Mouse (Mus musculus): Measurements from ENCODE around the gene Stat2. TPM values are rescaled to one million over a fixed set of nuclear protein-coding genes. Genes with fewer than 3 reads are reported as not detected.
A peak's percentile ranks its signal among the peaks of the same experiment; 100 is the strongest.
"Not testable (repeated sequence)": the region's sequence is repeated elsewhere in the genome, so short reads cannot be mapped to it uniquely, and the experiment has no call there.

Gene Stat2
- polyA plus RNA-seq, 1 experiment from 2014 or later: 10.0 TPM

DNA sequence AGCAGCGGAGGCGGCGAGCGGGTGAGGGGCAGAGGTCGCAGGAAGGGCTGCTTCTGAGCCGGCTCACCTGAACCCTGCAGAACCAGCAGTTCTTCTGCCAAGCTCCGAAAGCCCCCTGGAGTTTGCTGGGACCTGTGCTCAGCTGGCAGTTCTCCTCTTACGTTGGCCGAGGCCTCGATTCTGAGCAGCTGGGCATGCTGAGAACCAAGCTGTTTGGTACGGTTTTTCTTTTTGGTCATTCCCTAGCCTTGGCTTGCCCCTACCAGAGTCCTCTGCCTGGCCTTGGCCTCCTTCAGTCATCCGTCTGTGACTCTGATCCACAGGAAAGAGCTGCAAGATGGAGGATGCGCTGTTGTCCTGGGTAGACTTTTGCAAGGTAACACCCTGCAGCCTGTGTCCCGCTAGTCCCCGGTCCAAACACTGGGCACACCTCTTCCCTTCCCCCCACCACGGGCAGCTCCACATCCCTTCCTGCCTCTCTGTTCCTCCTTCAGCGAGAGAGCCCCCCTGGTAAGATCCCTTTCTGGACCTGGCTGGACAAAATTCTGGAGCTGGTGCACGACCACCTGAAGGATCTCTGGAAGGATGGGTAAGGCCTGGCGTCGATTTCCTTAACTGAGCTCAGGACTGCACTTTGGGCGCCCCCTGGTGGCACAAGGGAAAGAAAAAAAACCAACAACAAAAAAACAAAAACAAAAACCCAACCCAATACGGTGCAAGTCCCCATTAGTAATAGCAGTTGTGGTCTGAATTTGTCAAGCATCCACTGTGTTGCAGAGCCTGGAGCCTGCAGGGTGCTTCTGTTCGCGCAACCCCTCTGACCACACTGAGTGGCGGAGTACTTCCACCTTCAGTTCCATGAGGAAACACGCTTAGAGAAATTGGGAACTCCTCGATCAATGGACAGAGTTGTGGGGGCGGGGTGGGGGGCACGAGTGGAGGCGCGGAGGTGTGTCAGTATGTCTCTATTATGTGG is 13.5 kb downstream of the Stat2 start:
- Histone ChIP-seq H3K36me3 (ENCODE audit: control insufficient read depth, insufficient read depth, low read length) (peaks cover 80% of the 10 kb centered on the region), H3K9ac (ENCODE audit: low read length) (no peak overlapping the region), H3K9me3 (ENCODE audit: control insufficient read depth, low read length) (no peaks in the 10 kb centered on the region), H3K4me2 (ENCODE audit: low read length) (no peak overlapping the region), H3K27ac (replicated peaks in 1 of 2; ENCODE audit: control insufficient read depth in 1 of 2, insufficient read depth in 1 of 2, low read depth in 2 of 2, low read length in 2 of 2) (no peak overlapping the region), H3K4me3 (ENCODE audit: control insufficient read depth in 1 of 2, insufficient read depth in 1 of 2, low read depth in 1 of 2, low read length in 2 of 2) (no peak overlapping the region), H3K4me1 (ENCODE audit: control insufficient read depth in 2 of 2, insufficient read depth in 2 of 2, low read length in 2 of 2) (no peaks in the 10 kb centered on the region), H3K27me3 (ENCODE audit: control insufficient read depth, insufficient read depth, low read length) (no peaks in the 10 kb centered on the region)
- ATAC-seq (ENCODE audit: insufficient number of reproducible peaks, insufficient read depth, low FRiP score, low read depth): no peak
- WGBS: 62% methylated on average over 31 of the region's 31 CpGs

- H3K36me3 ChIP-seq (ENCODE audit: control insufficient read depth, insufficient read depth, low read length): peaks cover 54% of the 10 kb centered on the region
- ATAC-seq (ENCODE audit: insufficient number of reproducible peaks, insufficient read depth, low FRiP score, low read depth); H3K9ac ChIP-seq (ENCODE audit: low read length); H3K4me3 ChIP-seq (ENCODE audit: control insufficient read depth in 1 of 2, insufficient read depth in 1 of 2, low read depth in 1 of 2, low read length in 2 of 2); H3K4me1 ChIP-seq (ENCODE audit: control insufficient read depth in 2 of 2, insufficient read depth in 2 of 2, low read length in 2 of 2); H3K27ac ChIP-seq (replicated peaks in 1 of 2; ENCODE audit: control insufficient read depth in 1 of 2, insufficient read depth in 1 of 2, low read depth in 2 of 2, low read length in 2 of 2); H3K27me3 ChIP-seq (ENCODE audit: control insufficient read depth, insufficient read depth, low read length); H3K4me2 ChIP-seq (ENCODE audit: low read length); H3K9me3 ChIP-seq (ENCODE audit: control insufficient read depth, low read length): not testable (repeated sequence)
- WGBS: 62% methylated on average over 1 of the region's 1 CpGs
These were observed 20.2 kb downstream of the Stat2 start for GRCm38 (mm10) chr10:128290594-128290993.

DNA sequence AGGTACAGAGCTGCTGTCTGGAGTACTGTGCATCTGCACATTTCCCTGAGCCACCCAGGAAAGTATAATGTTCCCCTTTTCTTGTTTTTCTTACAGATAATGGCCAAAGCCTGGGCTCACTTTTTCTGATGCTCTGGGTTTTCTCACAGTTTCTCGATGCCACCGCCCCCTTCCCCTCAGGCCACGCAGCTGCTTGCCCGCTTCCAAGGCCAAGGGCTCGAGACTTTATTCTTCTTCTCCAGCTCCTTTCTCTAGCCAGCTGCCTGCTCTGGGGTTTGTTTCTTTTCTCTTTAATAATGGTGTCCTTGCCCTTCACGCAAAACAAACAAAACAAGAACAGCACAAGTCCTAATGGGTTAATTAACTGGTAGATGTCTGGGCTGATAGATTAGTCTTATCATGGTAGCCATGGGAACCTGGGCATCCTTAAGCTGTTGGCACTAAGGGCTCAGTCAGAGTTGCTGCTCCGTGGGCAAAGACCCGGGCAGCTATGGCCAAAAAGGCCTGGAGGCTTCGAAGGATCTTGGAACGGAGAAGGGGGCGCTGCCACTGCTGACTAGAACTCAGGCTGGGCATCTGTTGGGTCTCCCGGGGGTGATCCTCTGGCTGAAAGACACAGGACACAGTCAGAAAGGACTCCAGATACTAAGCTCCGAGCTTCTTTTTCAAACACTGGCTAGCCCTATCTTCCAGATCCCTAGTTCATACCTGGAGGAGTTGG is 26.2 kb downstream of the Stat2 start:
- Histone ChIP-seq H3K27ac (replicated peaks in 1 of 2; ENCODE audit: control insufficient read depth in 1 of 2, insufficient read depth in 1 of 2, low read depth in 2 of 2, low read length in 2 of 2) (no peak overlapping the region), H3K4me1 (ENCODE audit: control insufficient read depth in 2 of 2, insufficient read depth in 2 of 2, low read length in 2 of 2) (peaks cover 20 to 22% of the 10 kb centered on the region in 2 experiments), H3K9ac (ENCODE audit: low read length) (no peak overlapping the region; the same call in 1 of the 2 replicates), H3K4me3 (ENCODE audit: control insufficient read depth in 1 of 2, insufficient read depth in 1 of 2, low read depth in 1 of 2, low read length in 2 of 2) (no peak overlapping the region), H3K9me3 (ENCODE audit: control insufficient read depth, low read length) (no peaks in the 10 kb centered on the region), H3K27me3 (ENCODE audit: control insufficient read depth, insufficient read depth, low read length) (no peaks in the 10 kb centered on the region), H3K36me3 (ENCODE audit: control insufficient read depth, insufficient read depth, low read length) (peaks cover 15% of the 10 kb centered on the region), H3K4me2 (ENCODE audit: low read length) (peak overlapping the region; percentile 48)
- ATAC-seq (ENCODE audit: insufficient number of reproducible peaks, insufficient read depth, low FRiP score, low read depth): no peak
- WGBS: 74% methylated on average over 13 of the region's 13 CpGs

- peak overlapping the region; percentile 81 to 86 for H3K27ac ChIP-seq (replicated peaks in 1 of 2; ENCODE audit: control insufficient read depth in 1 of 2, insufficient read depth in 1 of 2, low read depth in 2 of 2, low read length in 2 of 2)
- peaks cover 20 to 23% of the 10 kb centered on the region in 2 experiments for H3K4me1 ChIP-seq (ENCODE audit: control insufficient read depth in 2 of 2, insufficient read depth in 2 of 2, low read length in 2 of 2)
- H3K4me3 ChIP-seq (ENCODE audit: control insufficient read depth in 1 of 2, insufficient read depth in 1 of 2, low read depth in 1 of 2, low read length in 2 of 2): 0 out of 4 replicates have a peak overlapping the region, but pooled peaks of 1 of the 2 experiments have one; percentile 7
- 47% methylated on average over 4 of the region's 4 CpGs for WGBS
- no peaks in the 10 kb centered on the region for H3K27me3 ChIP-seq (ENCODE audit: control insufficient read depth, insufficient read depth, low read length)
- no peaks in the 10 kb centered on the region for H3K9me3 ChIP-seq (ENCODE audit: control insufficient read depth, low read length)
- peaks cover 8% of the 10 kb centered on the region for H3K36me3 ChIP-seq (ENCODE audit: control insufficient read depth, insufficient read depth, low read length)
- no peak for ATAC-seq (ENCODE audit: insufficient number of reproducible peaks, insufficient read depth, low FRiP score, low read depth)
- H3K9ac ChIP-seq (ENCODE audit: low read length): peak overlapping the region; percentile 14
- H3K4me2 ChIP-seq (ENCODE audit: low read length): peak overlapping the region; percentile 48
These were observed 26.9 kb downstream of the Stat2 start for GRCm38 (mm10) chr10:128297221-128297620.

- ATAC-seq (ENCODE audit: insufficient number of reproducible peaks, insufficient read depth, low FRiP score, low read depth): peak; percentile 84
- Histone ChIP-seq H3K27me3 (ENCODE audit: control insufficient read depth, insufficient read depth, low read length) (no peaks in the 10 kb centered on the region), H3K4me3 (ENCODE audit: control insufficient read depth in 1 of 2, insufficient read depth in 1 of 2, low read depth in 1 of 2, low read length in 2 of 2) (0 out of 4 replicates have a peak overlapping the region, but pooled peaks of 1 of the 2 experiments have one; percentile 7), H3K36me3 (ENCODE audit: control insufficient read depth, insufficient read depth, low read length) (peaks cover 4% of the 10 kb centered on the region; the same call in 1 of the 2 replicates), H3K27ac (replicated peaks in 1 of 2; ENCODE audit: control insufficient read depth in 1 of 2, insufficient read depth in 1 of 2, low read depth in 2 of 2, low read length in 2 of 2) (peak overlapping the region; percentile 81 to 86), H3K4me1 (ENCODE audit: control insufficient read depth in 2 of 2, insufficient read depth in 2 of 2, low read length in 2 of 2) (peaks cover 23 to 27% of the 10 kb centered on the region in 2 experiments), H3K9ac (ENCODE audit: low read length) (peak overlapping the region; percentile 14), H3K4me2 (ENCODE audit: low read length) (peak overlapping the region; percentile 48), H3K9me3 (ENCODE audit: control insufficient read depth, low read length) (no peaks in the 10 kb centered on the region)
- 38% methylated on average over 11 of the region's 11 CpGs for WGBS
These were observed 27.3 kb downstream of the Stat2 start for GRCm38 (mm10) chr10:128297622-128298021.

GRCm38 (mm10) chr10:128298243-128298642 is 27.9 kb downstream of the Stat2 start:
- ATAC-seq (ENCODE audit: insufficient number of reproducible peaks, insufficient read depth, low FRiP score, low read depth): no peak
- Histone ChIP-seq H3K4me1 (ENCODE audit: control insufficient read depth in 2 of 2, insufficient read depth in 2 of 2, low read length in 2 of 2) (peaks cover 23 to 28% of the 10 kb centered on the region in 2 experiments), H3K4me2 (ENCODE audit: low read length) (no peak overlapping the region), H3K27me3 (ENCODE audit: control insufficient read depth, insufficient read depth, low read length) (no peaks in the 10 kb centered on the region), H3K4me3 (ENCODE audit: control insufficient read depth in 1 of 2, insufficient read depth in 1 of 2, low read depth in 1 of 2, low read length in 2 of 2) (no peak overlapping the region), H3K27ac (replicated peaks in 1 of 2; ENCODE audit: control insufficient read depth in 1 of 2, insufficient read depth in 1 of 2, low read depth in 2 of 2, low read length in 2 of 2) (peak overlapping the region; percentile 81 to 86), H3K36me3 (ENCODE audit: control insufficient read depth, insufficient read depth, low read length) (no peaks in the 10 kb centered on the region), H3K9me3 (ENCODE audit: control insufficient read depth, low read length) (no peaks in the 10 kb centered on the region), H3K9ac (ENCODE audit: low read length) (peak overlapping the region; percentile 14)
- WGBS: 58% methylated on average over 6 of the region's 6 CpGs

DNA sequence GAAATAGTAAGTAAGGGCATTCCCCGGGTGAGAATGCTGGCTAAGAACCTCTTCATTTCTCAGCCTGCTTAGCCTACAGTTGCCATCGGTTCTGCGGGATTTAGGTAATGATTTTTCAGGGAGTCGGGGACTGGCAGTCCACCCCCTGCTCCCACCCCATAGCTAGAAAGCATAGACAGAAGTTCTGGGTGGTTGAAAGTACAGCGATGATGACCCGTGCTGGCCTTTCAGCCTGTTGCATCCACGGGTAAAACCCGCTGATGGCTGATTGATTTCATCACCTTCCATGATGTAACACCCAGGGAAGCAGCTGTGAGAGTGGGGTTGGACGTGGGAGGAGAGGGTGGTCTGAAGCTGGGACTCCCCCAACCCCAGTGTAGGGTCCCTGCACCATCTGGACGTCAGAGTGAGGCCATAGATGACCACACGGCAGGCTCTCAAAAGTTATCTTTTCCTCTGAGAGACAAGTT is 28.4 kb downstream of the Stat2 start, which contains the start of gene Il23a:
Gene Il23a, minus strand, starts transcription at position 51 of the 470 bp plus-strand sequence.
- H3K9me3 ChIP-seq (ENCODE audit: control insufficient read depth, low read length): no peaks in the 10 kb centered on the region
- 64% methylated on average over 11 of the region's 11 CpGs for WGBS
- ATAC-seq (ENCODE audit: insufficient number of reproducible peaks, insufficient read depth, low FRiP score, low read depth): no peak
- H3K4me1 ChIP-seq (ENCODE audit: control insufficient read depth in 2 of 2, insufficient read depth in 2 of 2, low read length in 2 of 2): peaks cover 25 to 30% of the 10 kb centered on the region in 2 experiments
- 0 out of 4 replicates have a peak within 1 kb of the TSS, but pooled peaks of 1 of the 2 experiments have one; percentile 7 for H3K4me3 ChIP-seq (ENCODE audit: control insufficient read depth in 1 of 2, insufficient read depth in 1 of 2, low read depth in 1 of 2, low read length in 2 of 2)
- H3K9ac ChIP-seq (ENCODE audit: low read length): peak within 1 kb of the TSS; percentile 14
- no peaks in the 10 kb centered on the region for H3K36me3 ChIP-seq (ENCODE audit: control insufficient read depth, insufficient read depth, low read length)
- no peaks in the 10 kb centered on the region for H3K27me3 ChIP-seq (ENCODE audit: control insufficient read depth, insufficient read depth, low read length)
- H3K4me2 ChIP-seq (ENCODE audit: low read length): peak within 1 kb of the TSS; percentile 48
- H3K27ac ChIP-seq (replicated peaks in 1 of 2; ENCODE audit: control insufficient read depth in 1 of 2, insufficient read depth in 1 of 2, low read depth in 2 of 2, low read length in 2 of 2): peak within 1 kb of the TSS; percentile 81 to 86

Measured in heart, embryonic 14.5 days (tissue).